Mouse (Mus musculus): ENCODE data around the gene Abhd14b. TPM values are rescaled to one million over a fixed set of nuclear protein-coding genes. Genes with fewer than 3 reads are reported as not detected.

The Abhd14b gene
- total RNA-seq, 2 experiments from 2014 or later: 13.9 to 17.0 TPM

DNA sequence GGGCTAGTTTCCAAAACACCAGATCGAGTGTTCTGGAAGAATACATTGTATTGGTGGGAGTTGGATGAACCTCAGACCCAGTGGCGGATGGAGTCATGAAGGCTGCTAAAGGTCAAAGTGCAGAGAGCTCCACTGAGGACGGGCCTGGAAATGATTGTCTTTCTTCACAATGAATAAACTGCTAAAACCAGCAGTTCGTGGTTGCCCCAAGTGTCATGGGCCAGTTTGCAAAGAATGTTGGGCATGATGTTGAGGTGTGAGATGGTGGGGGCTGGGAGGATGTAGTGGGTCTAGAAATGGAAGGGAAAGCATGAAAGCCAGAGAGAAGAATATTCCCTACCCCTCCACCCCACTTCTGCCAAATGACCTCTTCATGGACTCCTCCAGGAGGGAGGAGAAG is 2.4 kb upstream of the Abhd14b start:
- H3K4me3 ChIP-seq: no peak overlapping the region
- no peak for TF ChIP-seq CTCF (conservative IDR thresholded peaks at IDR 0.05)
- no peak overlapping the region for H3K27ac ChIP-seq
- DNase-seq (ENCODE audit: low spot score in 2 of 2): no peak

DNA sequence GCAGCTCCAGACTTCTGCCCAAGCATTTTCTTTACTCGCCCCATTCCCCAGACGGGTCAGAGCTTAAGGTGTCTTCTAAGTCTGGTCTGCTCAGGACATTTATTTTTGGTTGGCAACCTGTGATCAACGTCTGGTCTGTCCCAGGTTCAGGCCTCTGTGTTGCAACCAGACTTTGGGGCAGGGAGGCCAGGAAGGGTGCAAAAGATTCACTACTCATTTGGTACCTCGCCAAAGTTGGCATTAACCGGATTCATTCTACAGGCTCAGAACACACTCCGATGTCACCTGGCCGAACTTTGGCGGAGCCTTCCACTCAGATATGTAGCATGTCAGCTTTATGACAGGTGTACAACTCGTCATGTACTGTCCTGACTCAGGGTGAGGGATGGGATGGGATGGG is 692 bp downstream of the Abhd14b start:
- DNase-seq (ENCODE audit: low spot score in 2 of 2): no peak
- peak overlapping the region; percentile 80 for H3K4me3 ChIP-seq
- peak overlapping the region; percentile 93 for H3K27ac ChIP-seq
- TF ChIP-seq CTCF (conservative IDR thresholded peaks at IDR 0.05): no peak

DNA sequence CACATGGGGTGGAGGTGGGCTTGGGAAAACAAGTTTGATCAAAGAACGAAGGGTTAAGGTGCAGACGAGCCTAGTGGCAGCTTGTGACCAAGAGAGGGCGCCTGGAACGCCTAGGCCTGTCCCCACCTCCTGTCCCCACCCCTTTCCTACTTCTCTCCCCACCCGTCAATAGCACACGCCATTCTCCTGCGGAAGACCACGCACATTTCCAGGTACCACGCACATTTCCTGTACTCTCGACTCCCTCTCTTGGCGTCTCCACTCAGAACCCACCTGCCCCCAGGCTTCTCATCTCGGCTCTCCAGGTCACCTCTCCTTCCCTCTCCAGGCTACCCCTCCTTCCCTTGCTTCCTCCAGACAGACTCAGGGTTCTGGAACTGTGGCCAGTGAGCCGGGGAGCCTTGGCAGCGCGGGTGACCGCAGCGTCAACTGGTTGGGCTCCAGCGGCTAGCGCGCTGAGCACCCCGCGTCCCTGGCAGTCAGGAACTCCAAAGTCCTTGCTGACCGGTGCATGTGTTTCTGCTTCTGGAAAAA is 1.3 kb downstream of the Abhd14b start:
- H3K4me3 ChIP-seq: peak overlapping the region; percentile 80
- peak; percentile 86 for TF ChIP-seq CTCF (conservative IDR thresholded peaks at IDR 0.05)

DNA sequence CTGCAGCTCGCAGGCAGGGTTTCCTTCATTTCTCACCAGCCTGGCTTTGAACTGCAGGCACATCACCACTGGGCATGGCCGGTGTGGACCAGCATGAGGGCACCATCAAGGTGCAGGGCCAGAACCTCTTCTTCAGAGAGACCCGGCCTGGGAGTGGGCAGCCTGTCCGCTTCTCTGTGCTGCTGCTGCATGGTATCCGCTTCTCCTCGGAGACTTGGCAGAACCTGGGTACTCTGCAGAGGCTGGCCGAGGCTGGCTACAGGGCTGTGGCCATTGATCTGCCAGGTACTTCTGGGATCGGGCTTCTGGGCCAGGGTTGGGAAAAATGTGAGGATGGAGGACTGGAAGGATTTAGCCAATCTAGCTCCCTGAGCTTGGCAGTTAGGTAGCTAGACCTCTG is 2.7 kb downstream of the Abhd14b start:
- no peak for TF ChIP-seq CTCF (conservative IDR thresholded peaks at IDR 0.05)
- H3K4me3 ChIP-seq: no peak overlapping the region
- no peak for DNase-seq (ENCODE audit: low spot score in 2 of 2)
- peak overlapping the region; percentile 93; the same call in 1 of the 2 replicates for H3K27ac ChIP-seq

More for the DNA sequence above, 1.3 kb downstream of the Abhd14b start:
- DNase-seq (ENCODE audit: low spot score in 2 of 2): peak; percentile 72 to 74
- H3K27ac ChIP-seq: peak overlapping the region; percentile 93

DNA sequence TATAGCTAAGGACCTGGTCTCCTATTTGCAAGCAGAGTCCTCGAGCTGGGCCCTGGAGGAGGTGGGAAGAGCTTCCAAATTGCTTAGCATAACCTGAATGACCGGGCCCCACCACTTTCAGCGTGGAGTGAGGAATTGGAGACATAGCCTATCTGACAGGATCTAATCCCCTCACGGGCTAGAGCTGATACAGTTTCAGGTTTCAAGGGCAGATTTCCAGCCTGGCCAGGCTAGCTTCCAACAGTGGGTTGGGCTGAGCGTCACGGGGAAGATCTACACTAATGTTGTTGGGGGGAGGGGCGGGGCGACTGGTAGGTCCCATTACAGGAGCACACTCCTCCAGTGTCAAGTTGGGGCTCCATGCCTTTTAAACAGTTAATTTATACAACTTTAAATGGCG is 3.4 kb downstream of the Abhd14b start:
- no peak for DNase-seq (ENCODE audit: low spot score in 2 of 2)
- TF ChIP-seq CTCF (conservative IDR thresholded peaks at IDR 0.05): no peak
- Histone ChIP-seq H3K27ac (no peak overlapping the region; the same call in 1 of the 2 replicates), H3K4me3 (no peak overlapping the region)

DNA sequence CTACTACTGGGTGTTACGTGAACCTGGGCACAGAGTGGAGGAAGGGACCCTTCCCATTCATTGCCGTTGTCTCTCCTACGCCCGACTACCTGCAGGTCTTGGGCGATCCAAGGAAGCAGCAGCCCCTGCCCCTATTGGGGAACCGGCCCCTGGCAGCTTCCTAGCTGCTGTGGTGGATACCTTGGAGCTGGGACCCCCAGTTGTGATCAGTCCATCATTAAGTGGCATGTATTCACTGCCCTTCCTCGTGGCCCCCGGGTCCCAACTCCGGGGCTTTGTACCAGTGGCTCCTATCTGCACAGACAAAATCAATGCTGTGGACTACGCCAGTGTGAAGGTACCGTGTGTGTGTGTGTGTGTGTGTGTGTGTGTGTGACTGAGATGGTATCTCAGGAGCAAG is 4.0 kb downstream of the Abhd14b start:
- H3K27ac ChIP-seq: no peak overlapping the region
- DNase-seq (ENCODE audit: low spot score in 2 of 2): no peak
- H3K4me3 ChIP-seq: no peak overlapping the region
- TF ChIP-seq CTCF (conservative IDR thresholded peaks at IDR 0.05): no peak

DNA sequence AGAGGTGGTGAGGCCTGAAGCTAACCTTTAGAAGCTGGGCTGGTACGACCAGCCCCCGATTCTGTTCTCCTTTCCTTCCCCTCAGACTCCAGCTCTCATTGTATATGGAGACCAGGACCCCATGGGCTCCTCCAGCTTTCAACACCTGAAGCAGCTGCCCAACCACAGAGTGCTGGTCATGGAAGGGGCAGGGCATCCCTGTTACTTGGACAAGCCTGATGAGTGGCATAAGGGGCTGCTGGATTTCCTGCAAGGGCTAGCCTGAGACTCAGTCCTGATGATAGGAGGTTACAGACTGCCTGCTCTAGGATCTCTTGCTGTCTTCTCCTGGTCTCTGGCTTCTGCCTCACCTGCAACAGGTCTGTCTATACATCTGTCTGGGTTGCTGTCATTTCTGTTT is 4.6 kb downstream of the Abhd14b start:
- no peak overlapping the region for H3K4me3 ChIP-seq
- no peak for DNase-seq (ENCODE audit: low spot score in 2 of 2)
- no peak for TF ChIP-seq CTCF (conservative IDR thresholded peaks at IDR 0.05)
- no peak overlapping the region for H3K27ac ChIP-seq

DNA sequence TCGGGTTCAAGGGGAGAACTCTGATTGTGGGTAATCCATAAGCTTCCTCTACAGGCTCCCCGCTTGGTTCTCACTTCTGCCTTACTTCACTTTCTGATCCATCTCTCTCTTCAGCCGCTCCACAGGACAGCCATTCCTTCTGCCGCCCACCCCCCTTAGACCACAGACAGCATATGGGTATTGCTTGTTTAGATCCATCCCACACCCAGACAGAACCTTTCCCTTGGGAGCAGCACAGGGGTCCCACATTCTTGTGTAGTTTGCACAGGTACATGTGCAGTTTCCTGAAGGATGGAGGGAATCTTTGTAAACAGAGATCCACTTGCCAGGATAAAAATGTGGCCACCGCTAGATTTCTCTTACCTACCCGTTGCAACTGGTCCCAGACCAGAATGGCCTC is 5.1 kb downstream of the Abhd14b start:
- H3K4me3 ChIP-seq: peak overlapping the region; percentile 71; the same call in 1 of the 2 replicates
- peak overlapping the region; percentile 97; the same call in 1 of the 2 replicates for H3K27ac ChIP-seq
- DNase-seq (ENCODE audit: low spot score in 2 of 2): no peak
- TF ChIP-seq CTCF (conservative IDR thresholded peaks at IDR 0.05): no peak

DNA sequence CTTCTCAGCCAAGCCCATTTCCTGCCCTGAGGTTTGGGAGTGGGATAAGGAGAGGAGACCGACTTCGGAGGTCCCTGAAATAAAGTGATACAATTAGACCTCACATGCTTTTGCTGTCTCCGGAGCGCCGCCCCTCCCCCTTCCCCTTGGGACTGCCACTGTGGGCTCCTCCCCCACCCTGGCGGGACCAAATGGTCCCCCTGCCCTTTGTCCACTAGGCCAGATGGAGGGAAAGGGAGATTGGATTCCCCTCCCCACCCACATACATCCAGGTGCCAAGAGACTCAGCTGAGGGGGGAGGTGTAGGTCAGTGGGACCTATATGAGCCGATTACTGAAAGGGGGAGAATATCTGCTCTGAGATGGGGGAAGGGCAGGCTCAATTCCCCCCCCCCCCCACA is 5.6 kb downstream of the Abhd14b start:
- TF ChIP-seq CTCF (conservative IDR thresholded peaks at IDR 0.05): no peak
- peak overlapping the region; percentile 71 for H3K4me3 ChIP-seq
- no peak for DNase-seq (ENCODE audit: low spot score in 2 of 2)
- peak overlapping the region; percentile 97 for H3K27ac ChIP-seq

DNA sequence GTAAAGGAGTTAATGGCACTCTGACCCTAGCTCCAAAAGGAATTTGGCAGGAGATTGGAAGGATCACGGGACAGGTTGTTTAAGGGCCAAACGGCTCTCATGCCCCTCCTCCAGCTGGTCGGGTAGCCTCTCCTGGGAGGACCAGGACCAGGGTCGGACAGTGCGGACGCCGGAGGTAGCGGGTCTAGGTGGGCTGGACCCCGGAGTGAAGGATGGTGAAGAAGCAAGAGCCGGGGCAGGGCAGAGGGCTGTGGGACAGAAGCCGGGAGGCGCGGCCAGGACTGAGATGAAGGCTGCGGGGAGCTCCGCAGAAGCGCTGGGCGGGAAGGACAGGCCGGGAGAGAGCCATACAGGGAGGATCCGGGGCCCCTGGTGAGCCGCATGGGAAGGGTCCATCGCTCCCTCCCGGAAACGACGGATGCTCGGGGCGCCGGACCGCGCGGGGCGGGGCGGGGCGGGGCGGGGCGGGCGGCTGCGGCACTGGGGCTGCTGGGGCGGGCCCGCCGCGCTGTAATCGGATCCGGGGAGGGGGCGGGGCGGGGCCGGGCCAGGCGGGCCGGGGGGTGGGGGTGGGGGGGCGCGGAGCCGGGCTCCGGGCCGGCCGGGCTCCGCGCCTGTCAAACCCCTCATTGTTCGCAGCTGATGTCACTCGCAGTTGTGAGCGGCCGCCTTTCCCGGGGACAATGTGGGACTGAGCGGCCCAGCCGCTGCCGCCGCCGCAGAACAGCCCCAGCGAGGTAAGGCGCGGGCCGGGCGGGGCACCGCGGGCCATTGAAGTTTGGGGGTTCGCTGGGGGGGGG is 6.2 kb downstream of the Abhd14b start, which contains the start of gene Pcbp4:
Gene Pcbp4 (plus strand): TSS at position 21 of the 800 bp plus-strand sequence.
- TF ChIP-seq CTCF (conservative IDR thresholded peaks at IDR 0.05): no peak
- Histone ChIP-seq H3K27ac (peak within 1 kb of the TSS; percentile 97), H3K4me3 (peak within 1 kb of the TSS; percentile 72)
- DNase-seq (ENCODE audit: low spot score in 2 of 2): peak in 1 of 2 experiments; percentile 58

DNA sequence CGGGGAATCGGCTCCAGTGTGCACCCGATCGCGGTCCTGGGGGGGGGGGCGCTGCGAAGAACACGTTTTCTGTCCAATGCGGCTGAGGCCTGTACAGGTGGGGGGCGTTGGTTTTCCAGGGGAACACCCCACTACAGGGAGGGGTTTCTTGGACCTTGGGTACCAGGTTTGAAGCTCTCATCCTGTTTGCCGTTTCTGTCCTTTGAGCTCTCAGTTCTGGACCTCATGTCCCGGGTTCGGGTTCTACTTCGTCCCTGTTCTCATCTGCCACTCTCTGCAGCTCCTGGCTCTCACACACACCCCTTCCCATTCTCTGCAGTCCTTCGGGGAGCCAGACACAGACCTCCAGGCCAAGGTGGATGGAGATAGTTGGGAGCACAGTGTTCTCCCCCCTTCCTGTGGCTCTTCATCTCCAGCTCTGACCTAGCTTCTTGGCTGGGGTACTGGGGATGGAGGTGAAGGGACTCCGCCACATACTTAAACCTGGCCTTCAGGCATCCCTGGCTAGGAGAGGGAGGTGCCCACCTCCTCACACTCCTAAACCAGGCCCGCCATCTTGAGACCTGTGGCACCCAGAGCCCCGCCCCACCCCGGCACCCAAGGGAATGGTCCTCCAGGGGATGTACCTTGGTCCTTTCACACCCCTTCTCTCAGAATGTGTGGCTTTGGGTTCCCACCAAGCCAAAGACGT is 7.0 kb downstream of the Abhd14b start:
- peak overlapping the region; percentile 93 for H3K27ac ChIP-seq
- no peak for TF ChIP-seq CTCF (conservative IDR thresholded peaks at IDR 0.05)
- DNase-seq (ENCODE audit: low spot score in 2 of 2): no peak
- peak overlapping the region; percentile 72 for H3K4me3 ChIP-seq

DNA sequence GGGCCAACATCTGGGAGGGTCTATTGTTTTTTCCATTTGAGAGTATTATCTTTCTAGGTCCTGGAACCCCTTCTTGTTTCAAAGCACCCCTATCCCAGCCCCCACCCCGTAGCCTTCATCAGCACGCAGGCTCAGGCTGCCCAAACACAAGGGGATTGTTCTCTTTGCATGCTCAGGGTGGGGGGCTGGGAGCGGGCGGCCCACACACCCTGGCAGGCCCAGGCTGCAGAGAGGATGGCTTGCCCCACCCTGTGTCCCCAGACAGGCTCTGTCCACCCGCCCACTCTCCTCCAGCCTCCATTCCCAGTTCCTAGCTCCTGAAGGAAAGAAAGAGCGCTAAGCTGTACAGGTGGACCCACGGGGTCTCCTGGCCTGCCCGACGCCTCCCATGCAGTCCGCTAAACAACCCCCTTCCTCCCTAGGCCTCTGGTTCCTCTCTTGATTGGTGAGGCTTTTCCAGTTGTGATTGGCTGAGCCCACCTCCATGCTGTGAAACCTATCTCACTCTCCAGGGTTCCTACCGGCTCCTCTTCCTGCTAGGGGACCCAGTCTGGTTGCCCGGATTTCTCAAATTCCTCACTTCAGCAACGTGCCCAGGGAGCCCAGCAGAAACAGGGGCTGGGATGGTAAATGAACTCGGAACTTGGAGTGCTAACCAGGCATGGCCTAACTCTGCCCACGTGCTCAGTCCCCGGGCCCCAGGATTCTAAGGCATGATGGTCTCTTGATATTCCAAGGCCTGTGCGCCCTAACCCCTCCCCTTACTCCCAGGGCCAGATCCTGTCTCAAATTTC is 7.8 kb downstream of the Abhd14b start:
- Histone ChIP-seq H3K4me3 (peak overlapping the region; percentile 72), H3K27ac (peak overlapping the region; percentile 93)
- TF ChIP-seq CTCF (conservative IDR thresholded peaks at IDR 0.05): no peak
- DNase-seq (ENCODE audit: low spot score in 2 of 2): no peak
